Mouse (Mus musculus): ENCODE measurements at regions not wholly inside any gene's neighbourhood (a gene's known extent, or its start where the extent isn't known, plus 50 kb on each side); places are given as distances from the start of the nearest gene placed in this dataset.

GRCm38 (mm10) chr10:69044171-69044651, 107.0 kb upstream of the Rhobtb1 start:
- TF ChIP-seq POLR2A (IDR thresholded peaks at IDR 0.05; ENCODE audit: borderline replicate concordance, extremely low read depth, low read depth, low read length) (no peak), CTCF (IDR thresholded peaks at IDR 0.05; ENCODE audit: insufficient read depth, low read length) (no peak)
